Mouse (Mus musculus) CD4-positive, CD25-positive, alpha-beta regulatory T cell (primary cell): ENCODE data around the gene Chd2. TPM values are rescaled to one million over a fixed set of nuclear protein-coding genes. Genes with fewer than 3 reads are reported as not detected.

Experiments used
- polyA plus RNA-seq: library from polyadenylated mRNA; unstranded; fragments of 100-300 nt; shearing (Covaris generic); gene quantifications from one replicate; pipeline ENCODE4 v1.2.1, GENCODE M21; 2017

Gene Chd2
- polyA plus RNA-seq: 235 TPM

DNA sequence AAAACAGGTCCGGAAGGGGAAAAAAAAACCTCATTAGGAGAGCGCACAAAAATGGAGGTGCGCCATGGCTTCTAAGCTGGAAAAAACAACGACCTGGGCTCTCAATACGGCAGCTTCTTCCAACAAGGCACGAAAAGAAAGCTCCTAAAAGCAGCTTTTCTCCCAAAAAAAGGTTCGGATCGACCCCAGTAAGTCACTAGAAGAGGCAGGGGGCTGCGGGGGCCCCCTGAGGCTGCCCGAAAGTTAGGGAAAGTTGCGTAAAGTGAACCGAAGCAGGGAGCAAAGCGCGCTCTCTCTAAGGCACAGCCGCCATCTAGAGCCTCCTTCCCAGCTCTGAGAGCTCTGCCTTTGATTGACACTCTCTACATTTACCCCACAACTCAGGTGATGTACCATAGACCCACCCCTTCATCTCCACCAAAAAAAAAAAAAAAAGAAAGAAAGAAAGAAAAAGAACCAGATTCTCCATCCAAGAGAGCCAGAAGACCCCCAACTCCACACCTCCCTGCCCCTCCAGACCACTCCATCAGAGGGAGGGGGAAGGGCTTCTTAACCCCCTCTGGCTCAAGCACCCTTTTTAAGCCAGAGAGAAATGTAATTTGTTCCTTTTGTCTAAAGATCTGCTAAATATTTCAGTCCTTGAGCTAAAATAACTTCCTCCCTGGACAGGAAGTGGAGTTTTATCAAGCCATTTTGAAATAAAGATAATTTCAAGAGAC, at the start of gene Chd2:
Chd2 (minus strand) TSS at position 419 of the 719 bp plus-strand sequence.

Other genes with a start within 250 kb of the Chd2 start
- not detected for gene Rgma, start 166.3 kb downstream of the Chd2 start, polyA plus RNA-seq
- gene Fam174b, start 198.5 kb upstream of the Chd2 start, polyA plus RNA-seq: 10.9 TPM